Mouse (Mus musculus) CH12.LX (cell line): ENCODE measurements around the gene Hspb9. TPM values are rescaled to one million over a fixed set of nuclear protein-coding genes. Genes with fewer than 3 reads are reported as not detected.

ENCODE experiments used
- DNase-seq: peaks from one replicate; pipeline ENCODE4 v3.0.0-alpha.2; 2013; ENCODE audit errors: extremely low read depth
- H3K27ac ChIP-seq: 2 replicates; pipeline ENCODE4 v1.5.1; 2012; ENCODE audit warnings: low read depth, mild to moderate bottlenecking, control low read depth, moderate library complexity; ENCODE audit not compliant: insufficient read depth
- H3K27me3 ChIP-seq: replicated peaks from 2 replicates; pipeline ENCODE3; 2012; ENCODE audit warnings: inconsistent platforms
- H3K36me3 ChIP-seq, 2 experiments: replicated peaks in 1 of 2; 2 replicates each; pipeline versions ENCODE3 to v1.6.1; 2012; ENCODE audit warnings: inconsistent platforms in 1 of 2, low read length in 1 of 2, mild to moderate bottlenecking in 1 of 2, mixed read lengths in 1 of 2, moderate library complexity in 1 of 2; ENCODE audit not compliant: control insufficient read depth in 1 of 2, insufficient read depth in 1 of 2
- H3K4me1 ChIP-seq, 2 experiments: 2 replicates each; pipeline ENCODE4 v1.6.1; 2012; ENCODE audit warnings: inconsistent platforms in 1 of 2, moderate library complexity in 1 of 2; ENCODE audit not compliant: insufficient read depth in 2 of 2, control insufficient read depth in 1 of 2
- H3K4me2 ChIP-seq: 2 replicates; pipeline ENCODE4 v1.6.1; 2012; ENCODE audit warnings: low read depth, mild to moderate bottlenecking, control low read depth; ENCODE audit not compliant: poor library complexity, insufficient read depth, severe bottlenecking
- H3K4me3 ChIP-seq, 3 experiments: fragments of 150-350 bp in 1 of 3; sonication (generic) in 1 of 3; replicated peaks in 1 of 3; 2 replicates each; pipeline versions ENCODE3 to v1.5.1; 2011 to 2012; ENCODE audit warnings: low read depth in 2 of 3, low read length in 2 of 3, mild to moderate bottlenecking in 2 of 3, moderate library complexity in 2 of 3, control low read depth in 1 of 3, improper control_type of control experiment in 1 of 3, inconsistent platforms in 1 of 3, mixed read lengths in 1 of 3; ENCODE audit not compliant: poor library complexity in 1 of 3
- H3K79me2 ChIP-seq: replicated peaks from 2 replicates; pipeline ENCODE4 v1.6.1; 2012; ENCODE audit warnings: mild to moderate bottlenecking, moderate library complexity; ENCODE audit not compliant: control insufficient read depth, poor library complexity, insufficient read depth, severe bottlenecking; ENCODE audit errors: extremely low read depth
- H3K9ac ChIP-seq: 2 replicates; pipeline ENCODE4 v1.6.1; 2012; ENCODE audit warnings: low read depth, mild to moderate bottlenecking, control low read depth, moderate library complexity; ENCODE audit not compliant: insufficient read depth
- H3K9me3 ChIP-seq: replicated peaks from 2 replicates; pipeline ENCODE3; 2012; ENCODE audit warnings: low read length, inconsistent platforms, mixed read lengths
- CHD2 ChIP-seq: IDR thresholded peaks from 2 replicates; pipeline ENCODE4 v1.6.1; 2011; ENCODE audit warnings: low read length, improper control_type of control experiment
- E2F4 ChIP-seq: IDR thresholded peaks from 2 replicates; pipeline ENCODE4 v1.6.1; 2011; ENCODE audit warnings: low read depth, low read length, improper control_type of control experiment; ENCODE audit not compliant: insufficient replicate concordance
- EP300 ChIP-seq: IDR thresholded peaks from 2 replicates; pipeline ENCODE4 v1.6.1; 2011; ENCODE audit warnings: low read length, improper control_type of control experiment
- ETS1 ChIP-seq: conservative IDR thresholded peaks from 2 replicates; pipeline ENCODE4 v1.6.1; 2012; ENCODE audit warnings: low read depth, mild to moderate bottlenecking, inconsistent platforms, low read length, improper control_type of control experiment, moderate library complexity
- GABPA ChIP-seq: IDR thresholded peaks from 2 replicates; pipeline ENCODE4 v1.6.1; 2012; ENCODE audit warnings: low read depth, low read length, improper control_type of control experiment, inconsistent platforms; ENCODE audit not compliant: insufficient replicate concordance
- IRF4 ChIP-seq: IDR thresholded peaks from 2 replicates; pipeline ENCODE4 v1.6.1; 2014; ENCODE audit warnings: low read depth, mild to moderate bottlenecking, inconsistent platforms, low read length, improper control_type of control experiment
- JUN ChIP-seq: IDR thresholded peaks from 2 replicates; pipeline ENCODE4 v1.6.1; 2011; ENCODE audit warnings: low read depth, mild to moderate bottlenecking, low read length, improper control_type of control experiment, moderate library complexity; ENCODE audit not compliant: insufficient read depth
- MAFK ChIP-seq: IDR thresholded peaks from 2 replicates; pipeline ENCODE4 v1.6.1; 2011; ENCODE audit warnings: low read length, improper control_type of control experiment; ENCODE audit not compliant: insufficient replicate concordance
- MEF2A ChIP-seq: IDR thresholded peaks from 2 replicates; pipeline ENCODE4 v1.6.1; 2014; ENCODE audit warnings: low read depth, mild to moderate bottlenecking, inconsistent platforms, low read length, improper control_type of control experiment, borderline replicate concordance
- MXI1 ChIP-seq: IDR thresholded peaks from 2 replicates; pipeline ENCODE4 v1.6.1; 2011; ENCODE audit warnings: mild to moderate bottlenecking, low read depth, low read length, improper control_type of control experiment
- MYC ChIP-seq: IDR thresholded peaks from 2 replicates; pipeline ENCODE4 v1.6.1; 2011; ENCODE audit warnings: low read depth, mild to moderate bottlenecking, improper control_type of control experiment, low read length
- POLR2AphosphoS2 ChIP-seq: IDR thresholded peaks from 2 replicates; pipeline ENCODE4 v1.6.1; 2011; ENCODE audit warnings: low read depth, low read length, improper control_type of control experiment
- RAD21 ChIP-seq: IDR thresholded peaks from 2 replicates; pipeline ENCODE4 v1.6.1; 2011; ENCODE audit warnings: low read depth, mild to moderate bottlenecking, low read length, improper control_type of control experiment, moderate library complexity
- RCOR1 ChIP-seq: conservative IDR thresholded peaks from 2 replicates; pipeline ENCODE4 v1.6.1; 2012; ENCODE audit warnings: low read depth, mild to moderate bottlenecking, inconsistent platforms, low read length, improper control_type of control experiment
- SIN3A ChIP-seq: IDR thresholded peaks from 2 replicates; pipeline ENCODE4 v1.6.1; 2012; ENCODE audit warnings: low read length, improper control_type of control experiment, inconsistent platforms
- SMC3 ChIP-seq: IDR thresholded peaks from 2 replicates; pipeline ENCODE4 v1.6.1; 2011; ENCODE audit warnings: low read depth, low read length, improper control_type of control experiment
- USF1 ChIP-seq: IDR thresholded peaks from 2 replicates; pipeline ENCODE4 v1.6.1; 2014; ENCODE audit warnings: low read depth, mild to moderate bottlenecking, inconsistent platforms, low read length, improper control_type of control experiment
- ZC3H11A ChIP-seq: IDR thresholded peaks from 2 replicates; pipeline ENCODE4 v1.6.1; 2012; ENCODE audit warnings: low read depth, mild to moderate bottlenecking, inconsistent platforms, low read length, improper control_type of control experiment
- dilution Hi-C: fragments of 300-500 bp; cut with MboI; formaldehyde crosslinking; loops from 2 replicates; pipeline ENCODE4 v1.14.3; 2020; ENCODE audit warnings: low sequenced_read_pairs; ENCODE audit not compliant: extremely low pct_unique_long_range_greater_than_20kb, extremely low pct_ligation_motif_present
- in situ Hi-C: fragments of 300-500 bp; cut with MboI; formaldehyde crosslinking; loops from 3 replicates; pipeline ENCODE4 v1.14.3; 2019; ENCODE audit warnings: low sequenced_read_pairs, low pct_ligation_motif_present, low pct_unique_long_range_greater_than_20kb, mixed read lengths
- polyA plus RNA-seq: library from polyadenylated mRNA; unstranded; fragments of >175 nt; gene quantifications from 2 replicates; pipeline ENCODE4 v1.2.1, GENCODE M21; 2012; ENCODE audit warnings: low read depth; ENCODE audit not compliant: insufficient read length
- total RNA-seq, 2 experiments: library from RNA; depleted of rRNA; stranded (reverse); fragments of 300-350 nt in 1 of 2; fragments of >200 nt in 1 of 2; gene quantifications; 2 replicates each; pipeline ENCODE4 v1.2.3; 2012 to 2014

The Hspb9 gene
- total and polyA plus RNA-seq, 3 experiments, result 0.54 TPM; not detected in 2

GRCm38 (mm10) chr11:100690389-100690788 lies 23.3 kb upstream of the Hspb9 start:
- Histone ChIP-seq H3K4me3 (no peak overlapping the region), H3K4me2 (no peak overlapping the region), H3K79me2 (no peaks in the 10 kb centered on the region), H3K27me3 (no peaks in the 10 kb centered on the region), H3K9ac (no peak overlapping the region), H3K9me3 (no peaks in the 10 kb centered on the region), H3K27ac (no peak overlapping the region), H3K4me1 (peaks cover 0 to 13% of the 10 kb centered on the region in 2 experiments; a peak in 2 of 4 replicates), H3K36me3 (peaks cover 0 to 11% of the 10 kb centered on the region in 2 experiments)
- in situ Hi-C loops (no loop called here), dilution Hi-C loops (no loop called here)
- DNase-seq, result no peak
- TF ChIP-seq RAD21, result no peak
- no peak for TF ChIP-seq RCOR1
- no peak for TF ChIP-seq IRF4
- no peak for TF ChIP-seq GABPA
- no peak for TF ChIP-seq MEF2A
- no peak for TF ChIP-seq CHD2
- TF ChIP-seq E2F4, result no peak
- TF ChIP-seq SIN3A, result no peak
- no peak for TF ChIP-seq USF1
- no peak for TF ChIP-seq MXI1
- TF ChIP-seq EP300, result no peak
- no peak for TF ChIP-seq MYC
- no peak for TF ChIP-seq JUN
- no peak for TF ChIP-seq POLR2AphosphoS2
- TF ChIP-seq ETS1, result no peak
- TF ChIP-seq MAFK, result no peak

GRCm38 (mm10) chr11:100692164-100692616 lies 21.5 kb upstream of the Hspb9 start, which contains the start of gene Zfp385c:
TSS of gene Zfp385c (minus strand) at chr11:100692455.
- no peak for DNase-seq
- Histone ChIP-seq H3K36me3 (peaks cover 0 to 26% of the 10 kb centered on the region in 2 experiments), H3K27me3 (no peaks in the 10 kb centered on the region), H3K4me3 (no peak within 1 kb of the TSS), H3K4me2 (no peak within 1 kb of the TSS), H3K79me2 (no peaks in the 10 kb centered on the region), H3K27ac (no peak within 1 kb of the TSS), H3K4me1 (peaks cover 0 to 11% of the 10 kb centered on the region in 2 experiments; a peak in 2 of 4 replicates), H3K9me3 (no peaks in the 10 kb centered on the region), H3K9ac (no peak within 1 kb of the TSS)
- in situ Hi-C loops (no loop called here), dilution Hi-C loops (no loop called here)
- no peak for TF ChIP-seq E2F4
- TF ChIP-seq SMC3, result no peak
- TF ChIP-seq ZC3H11A, result no peak
